Mouse (Mus musculus) cerebellum, adult 2 months (tissue): ENCODE results near the gene Kcnh1.

Experiments
- CTCF ChIP-seq: fragments of 200-500 bp; IDR thresholded peaks from 2 replicates; pipeline ENCODE4 v1.5.1; 2011; ENCODE audit warnings: low read depth, mild to moderate bottlenecking, control low read depth, low read length, moderate library complexity, borderline replicate concordance; ENCODE audit not compliant: insufficient read depth
- POLR2A ChIP-seq: fragments of 200-500 bp; IDR thresholded peaks from 2 replicates; pipeline ENCODE4 v1.6.1; 2011; ENCODE audit warnings: low read length, control low read depth, borderline replicate concordance; ENCODE audit not compliant: insufficient read depth

GRCm38 (mm10) chr1:192512821-192513220 lies 322.2 kb downstream of the Kcnh1 start:
- TF ChIP-seq POLR2A (no peak), CTCF (no peak)
